Mouse (Mus musculus): Measurements from ENCODE around the gene Mcidas.

Gene Mcidas

DNA sequence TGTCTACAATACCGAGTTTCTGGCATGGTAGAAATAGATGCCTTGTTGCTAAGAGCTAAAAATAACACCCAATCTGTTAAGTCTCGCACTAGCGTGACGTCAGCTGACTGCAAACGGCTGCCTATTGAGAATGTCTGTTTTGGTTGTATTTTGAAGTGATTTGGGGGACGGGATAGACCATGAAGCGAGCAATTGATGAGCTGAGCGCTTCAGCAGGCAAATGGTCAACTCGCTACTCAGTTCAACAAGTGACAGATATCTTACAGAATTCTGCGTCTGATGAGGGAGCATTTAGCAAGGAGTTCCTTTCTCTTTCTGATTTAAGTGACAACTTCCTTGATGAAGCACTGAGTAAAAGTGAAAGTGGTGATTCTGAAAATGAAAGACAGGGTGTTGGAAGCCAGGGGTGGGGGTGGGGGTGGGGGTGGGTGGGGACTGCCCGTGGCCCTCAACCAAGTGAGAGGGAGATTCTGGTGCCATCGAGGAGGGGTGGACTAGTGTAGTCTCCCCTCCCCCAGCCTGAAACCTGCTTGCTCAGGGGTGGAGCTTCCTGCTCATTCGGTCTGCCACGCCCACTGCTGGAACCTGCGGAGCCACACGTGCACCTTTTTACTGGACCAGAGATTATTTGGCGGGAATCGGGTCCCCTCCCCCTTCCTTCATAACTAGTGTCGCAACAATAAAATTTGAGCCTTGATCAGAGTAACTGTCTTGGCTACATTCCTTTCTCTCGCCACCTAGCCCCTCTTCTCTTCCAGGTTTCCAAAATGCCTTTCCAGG lies 19.7 kb downstream of the Mcidas start:
- DNase-seq (ENCODE audit: low spot score in 2 of 2) = peak in 1 of 2 experiments; percentile 32

DNA sequence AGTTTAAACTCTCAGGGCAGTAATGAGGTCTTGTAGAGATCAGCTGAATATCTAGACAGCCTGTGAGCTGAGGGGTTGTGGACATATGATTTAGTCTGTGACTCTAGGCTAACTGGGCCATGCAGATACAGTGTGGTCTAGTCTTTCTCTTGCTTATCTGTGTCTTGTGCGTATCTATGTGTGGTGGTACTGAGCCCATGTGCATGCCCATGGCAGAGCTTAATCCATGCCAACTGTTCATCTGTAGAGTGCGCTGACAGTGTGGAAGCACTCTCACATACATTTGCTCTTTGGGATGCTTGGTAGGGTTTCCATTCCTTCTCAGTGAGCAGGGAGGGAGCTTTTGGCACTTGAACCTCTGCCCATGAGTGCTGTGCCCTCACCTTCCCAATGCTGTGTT lies 27.9 kb downstream of the Mcidas start:
- DNase-seq (ENCODE audit: low spot score in 2 of 2) = no peak

DNA sequence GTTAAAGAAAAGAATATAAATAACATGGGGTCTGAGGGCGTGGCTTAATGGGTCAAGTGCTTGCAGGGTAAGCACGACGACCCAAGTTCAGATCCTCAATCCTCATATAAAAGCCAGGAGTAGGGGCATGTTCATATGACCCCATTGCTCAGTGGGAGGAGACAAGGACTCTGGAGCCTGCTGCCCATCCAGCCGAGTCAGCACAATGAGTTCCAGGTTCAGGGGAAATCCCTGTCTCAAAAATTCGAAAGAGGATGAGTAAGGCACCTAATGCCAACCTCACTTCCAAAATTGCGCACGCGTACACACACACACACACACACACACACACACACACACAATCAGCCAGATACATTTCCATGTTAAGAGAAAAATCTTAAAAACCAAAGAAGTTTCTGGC lies 28.8 kb downstream of the Mcidas start:
- DNase-seq (ENCODE audit: low spot score in 2 of 2) = no peak

- no peak for DNase-seq (ENCODE audit: low spot score in 2 of 2)
These were observed 29.9 kb downstream of the Mcidas start for GRCm38 (mm10) chr13:113023274-113024143.

GRCm38 (mm10) chr13:113031351-113031750 lies 37.7 kb downstream of the Mcidas start:
- DNase-seq (ENCODE audit: low spot score in 2 of 2) = peak in 1 of 2 experiments; percentile 13

DNA sequence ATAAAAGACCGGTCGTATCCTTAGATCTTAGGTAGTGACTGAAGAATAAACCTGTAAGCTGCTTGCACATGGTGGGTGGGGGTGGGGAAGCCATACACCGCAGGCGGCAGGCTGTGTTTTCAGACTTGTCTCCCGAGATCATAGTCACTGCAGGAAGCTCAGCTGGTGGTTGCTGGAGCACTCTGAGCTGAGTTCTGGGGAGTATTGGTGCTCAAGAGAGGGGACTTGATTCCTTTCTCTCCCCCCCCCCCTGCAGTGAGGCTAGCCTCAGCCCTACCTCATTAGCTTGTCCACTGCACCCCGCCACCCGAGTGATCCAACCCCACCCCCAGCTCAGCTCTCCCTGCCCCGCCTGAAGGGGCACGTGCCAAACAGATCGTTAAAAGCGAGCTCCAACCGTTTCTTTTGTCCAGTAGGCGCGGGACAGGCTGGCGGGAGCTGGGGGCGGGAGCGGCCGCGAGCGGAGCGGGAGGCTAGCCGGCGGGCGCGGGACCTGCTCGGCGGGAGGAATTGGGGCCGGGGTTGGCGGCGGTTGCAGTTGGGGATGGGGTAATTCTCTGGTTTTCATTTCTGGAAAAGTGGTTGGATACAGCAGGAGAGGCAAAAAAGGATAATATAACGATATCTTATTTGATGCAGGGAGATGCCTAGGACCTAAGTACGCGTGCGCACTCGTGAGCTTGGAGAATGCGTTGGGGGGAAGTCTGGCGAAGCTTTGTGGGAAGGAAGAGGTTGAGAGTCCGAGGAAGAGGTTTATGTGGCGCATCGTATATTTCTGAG lies 38.3 kb downstream of the Mcidas start:
- DNase-seq (ENCODE audit: low spot score in 2 of 2) = peak; percentile 45 to 46

- DNase-seq (ENCODE audit: low spot score in 2 of 2) = no peak
These were observed 39.2 kb downstream of the Mcidas start for GRCm38 (mm10) chr13:113032831-113033230.

DNA sequence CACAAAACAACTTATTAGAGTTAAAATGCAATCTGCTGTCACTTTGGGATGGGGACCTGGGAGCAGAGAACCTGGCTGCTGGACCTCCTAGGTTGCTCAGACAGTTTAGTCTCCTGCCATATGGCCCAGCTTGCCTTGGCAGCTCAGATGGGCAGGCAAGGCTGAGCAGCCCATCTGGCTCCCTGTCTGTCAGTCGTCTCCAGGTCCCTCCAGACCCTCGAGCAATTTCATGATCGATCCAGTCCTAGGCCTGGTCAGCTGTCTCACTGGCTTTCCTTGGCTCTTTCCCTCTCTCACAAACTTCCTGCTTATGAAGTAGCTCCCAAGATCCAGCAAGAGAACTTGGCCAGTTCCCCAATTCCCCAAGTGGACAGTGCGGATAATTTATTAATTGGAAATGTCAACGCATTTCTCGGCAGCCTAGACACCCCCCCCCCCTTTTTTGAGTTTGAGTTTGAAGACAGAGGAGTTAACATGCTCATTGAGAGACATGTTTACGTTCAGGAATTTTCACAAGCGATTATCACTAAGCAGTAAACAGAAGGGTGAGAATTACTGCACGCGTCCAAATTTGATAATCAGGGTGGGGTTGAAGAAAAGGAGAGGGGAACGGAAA lies 40.7 kb downstream of the Mcidas start:
- no peak for DNase-seq (ENCODE audit: low spot score in 2 of 2)

DNA sequence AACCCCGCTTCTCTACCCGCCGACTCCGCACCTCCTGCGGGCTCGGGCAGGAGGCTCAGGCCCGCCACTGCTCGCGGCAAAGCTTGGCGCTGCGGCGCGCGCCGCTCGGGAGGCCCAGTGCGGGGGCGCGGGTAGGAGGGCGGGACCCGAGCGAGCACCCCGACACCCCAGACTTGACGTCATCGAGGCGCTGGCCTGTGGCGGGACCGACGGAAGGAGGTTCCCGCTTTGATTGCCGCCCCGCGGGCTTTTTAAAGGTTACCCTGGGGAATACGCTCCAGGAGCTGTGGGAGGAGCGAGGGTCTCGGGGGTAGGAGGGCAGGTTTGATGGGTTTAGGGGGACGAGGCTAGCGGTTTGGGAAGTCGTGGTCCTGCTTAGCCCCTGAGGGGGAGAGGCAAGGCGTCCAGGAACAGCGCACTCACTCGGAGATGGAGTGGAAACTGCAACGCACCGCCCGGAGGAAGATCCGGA lies 41.3 kb downstream of the Mcidas start, which contains the start of gene Cdc20b:
Cdc20b (plus strand) TSS at position 162 of the 472 bp plus-strand sequence.
- peak; percentile 20 to 33 for DNase-seq (ENCODE audit: low spot score in 2 of 2)

DNA sequence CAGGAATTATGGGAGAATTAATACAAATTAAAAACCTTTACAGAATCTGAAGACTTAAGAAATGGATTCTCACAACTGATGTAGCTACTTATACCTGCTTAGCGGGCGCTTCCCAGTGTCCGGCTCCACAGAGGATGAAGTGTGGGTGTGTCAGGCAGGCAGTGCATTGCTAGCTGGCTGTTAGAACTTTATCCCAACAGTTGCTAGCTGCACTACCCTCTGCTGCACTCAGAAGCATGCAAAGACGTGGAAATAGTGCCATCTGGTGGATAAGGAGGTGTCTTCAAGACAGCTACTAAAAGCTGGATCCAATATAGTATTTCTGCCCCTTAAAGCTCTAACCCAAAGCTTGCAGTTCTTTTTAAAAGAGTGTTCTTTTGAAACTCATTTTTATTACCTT lies 42.2 kb downstream of the Mcidas start:
- DNase-seq (ENCODE audit: low spot score in 2 of 2) = peak; percentile 66 to 81

- no peak for DNase-seq (ENCODE audit: low spot score in 2 of 2)
These were observed 51.2 kb downstream of the Mcidas start for GRCm38 (mm10) chr13:113044876-113045275.

DNA sequence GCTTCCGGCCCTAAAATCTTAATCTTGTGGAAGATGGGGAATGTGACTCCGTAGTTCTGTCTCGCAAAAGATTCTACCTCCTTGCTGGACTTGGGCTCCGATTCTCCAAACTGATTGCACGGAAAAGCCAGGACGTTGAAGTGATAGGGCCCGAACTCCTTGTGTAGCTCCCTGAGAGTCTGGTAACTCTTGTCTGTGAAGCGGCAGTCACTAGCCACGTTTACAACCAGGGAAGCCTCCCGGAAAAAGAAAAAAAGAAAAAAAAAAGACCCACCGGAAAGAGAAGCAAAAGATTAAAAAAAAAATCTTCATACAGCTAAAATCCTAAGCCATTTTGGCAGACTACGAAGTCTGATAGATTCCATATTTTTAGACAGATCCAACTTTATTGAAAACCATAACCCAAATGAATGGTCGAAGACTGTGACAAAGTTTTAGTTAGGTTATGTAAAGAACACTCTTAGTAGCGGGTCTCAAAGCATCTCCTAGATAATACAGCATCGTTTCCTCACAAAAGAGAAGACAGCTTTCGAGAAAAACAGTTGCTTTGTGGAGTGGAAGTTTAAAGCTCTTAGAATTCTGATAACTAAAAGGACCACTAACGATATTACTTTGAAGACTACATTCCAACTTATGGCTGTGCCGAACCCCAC lies 51.9 kb downstream of the Mcidas start:
- no peak for DNase-seq (ENCODE audit: low spot score in 2 of 2)

DNA sequence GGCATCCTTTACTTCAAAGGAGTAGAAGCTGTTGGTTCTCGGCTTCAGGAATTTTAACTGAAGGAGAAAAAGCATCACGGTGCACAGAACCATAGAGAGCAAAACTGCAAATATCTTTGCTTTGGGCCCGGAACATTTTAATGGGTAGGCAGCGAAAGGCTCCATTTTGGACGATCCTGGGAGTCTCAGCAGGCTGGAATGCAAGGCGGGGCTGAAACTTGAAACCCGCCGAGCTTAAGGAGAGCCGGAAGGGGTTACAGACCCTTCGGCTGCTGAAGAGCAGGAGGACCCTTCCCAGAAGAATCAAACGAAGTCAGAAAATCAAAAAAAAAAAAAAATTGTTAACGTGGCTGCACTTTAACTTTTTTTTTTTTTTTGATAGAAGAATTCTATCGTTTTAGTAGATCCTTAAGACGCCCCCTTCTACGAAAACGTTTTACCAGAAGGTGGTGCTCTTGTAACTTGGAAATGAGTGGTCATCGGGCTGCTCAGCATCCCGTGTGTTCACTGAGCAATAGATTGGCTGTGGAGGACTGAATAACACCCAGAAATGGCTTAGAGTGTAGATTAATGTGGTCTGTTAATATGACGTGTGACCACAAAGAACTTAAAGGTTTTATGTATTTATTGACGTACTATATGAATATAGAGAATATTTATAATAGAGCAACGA lies 52.7 kb downstream of the Mcidas start, which contains the start of gene Gpx8:
Gpx8 (minus strand) TSS at position 200 of the 673 bp plus-strand sequence.
- DNase-seq (ENCODE audit: low spot score in 2 of 2) = peak; percentile 19 to 61

DNA sequence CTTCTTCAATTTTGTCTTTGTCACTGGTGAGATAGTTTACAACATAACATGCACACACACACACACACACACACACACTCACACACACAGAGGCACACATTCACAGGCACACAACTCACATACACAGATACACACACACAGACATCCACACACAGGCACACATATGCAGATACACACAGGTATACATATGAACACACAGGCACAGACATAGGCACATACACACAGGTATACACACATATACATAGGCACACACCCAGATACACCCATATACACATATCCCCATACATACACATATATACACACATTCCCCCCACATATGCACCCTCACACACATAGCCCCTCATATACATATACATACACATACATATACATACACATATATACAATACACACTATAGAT lies 53.4 kb downstream of the Mcidas start:
- DNase-seq (ENCODE audit: low spot score in 2 of 2) = no peak

DNA sequence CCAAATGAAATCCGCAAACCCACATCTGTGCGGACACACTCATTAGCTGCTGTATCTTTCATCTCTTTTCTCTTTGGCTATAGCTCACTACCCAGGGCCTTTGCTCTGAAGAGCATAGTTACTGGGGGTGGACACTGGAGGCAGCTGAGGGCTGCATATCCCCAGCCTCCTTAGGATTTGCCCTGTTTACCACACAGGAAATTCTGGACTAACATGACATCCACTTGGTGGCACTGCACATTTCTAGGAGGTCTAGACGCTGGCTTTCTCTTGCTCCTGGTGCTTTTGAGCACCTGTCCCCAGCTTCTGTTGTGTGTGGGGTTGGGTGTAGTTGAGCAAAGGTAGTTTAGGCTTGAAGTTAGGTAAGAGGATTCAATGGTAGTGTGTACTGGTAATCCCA lies 54.0 kb downstream of the Mcidas start:
- no peak for DNase-seq (ENCODE audit: low spot score in 2 of 2)

Data from frontal cortex, postnatal 36 days (tissue).